Mouse (Mus musculus): ENCODE results near the gene Zfp13. TPM values are rescaled to one million over a fixed set of nuclear protein-coding genes. Genes with fewer than 3 reads are reported as not detected.

Gene Zfp13
- total RNA-seq, 1 experiment, result 19.9 TPM

GRCm38 (mm10) chr17:23564368-23564715, 34.9 kb downstream of the Zfp13 start:
- Histone ChIP-seq H3K36me3 (ENCODE audit: control insufficient read depth, insufficient read depth, low read length, poor library complexity, severe bottlenecking) (no peaks in the 10 kb centered on the region), H3K9ac (ENCODE audit: insufficient read depth, low read depth, low read length, poor library complexity, severe bottlenecking) (peak overlapping the region; percentile 78), H3K27ac (ENCODE audit: insufficient read depth, low read depth, low read length, poor library complexity, severe bottlenecking) (0 out of 2 replicates have a peak overlapping the region, but pooled peaks have one; percentile 2), H3K9me3 (ENCODE audit: control insufficient read depth, insufficient read depth, low read depth, low read length) (no peaks in the 10 kb centered on the region), H3K4me3 (ENCODE audit: insufficient read depth in 1 of 2, low read depth in 1 of 2, low read length in 2 of 2, poor library complexity in 1 of 2, severe bottlenecking in 1 of 2) (peak overlapping the region; percentile 82 to 83), H3K4me1 (ENCODE audit: control insufficient read depth in 2 of 2, insufficient read depth in 2 of 2, low read length in 2 of 2, poor library complexity in 1 of 2) (0 out of 4 replicates have a peak, but pooled peaks cover 0 to 2% of the 10 kb centered on the region in 2 experiments)
- in situ Hi-C loops (cut with MboI; ENCODE audit: low sequenced_read_pairs in 2 of 2, unreplicated experiment in 2 of 2), result no loop called here
- TF ChIP-seq CHD2 (IDR thresholded peaks at IDR 0.05; ENCODE audit: low read depth, low read length) (no peak), ZNF384 (IDR thresholded peaks at IDR 0.05; ENCODE audit: low read depth, low read length) (no peak), ZC3H11A (IDR thresholded peaks at IDR 0.05; ENCODE audit: borderline replicate concordance, low read depth, low read length) (no peak), HCFC1 (IDR thresholded peaks at IDR 0.05; ENCODE audit: borderline replicate concordance, insufficient read depth, low read length) (no peak), MAFK (IDR thresholded peaks at IDR 0.05; ENCODE audit: insufficient read depth, low read depth, low read length) (no peak)
- DNase-seq (ENCODE audit: low read depth, low spot score), result no peak

- TF ChIP-seq ZC3H11A (IDR thresholded peaks at IDR 0.05; ENCODE audit: borderline replicate concordance, low read depth, low read length), result no peak
- TF ChIP-seq CHD2 (IDR thresholded peaks at IDR 0.05; ENCODE audit: low read depth, low read length), result no peak
- no peak for TF ChIP-seq ZNF384 (IDR thresholded peaks at IDR 0.05; ENCODE audit: low read depth, low read length)
- no peak for TF ChIP-seq MAFK (IDR thresholded peaks at IDR 0.05; ENCODE audit: insufficient read depth, low read depth, low read length)
- peak; percentile 40; the same call in 1 of the 2 replicates for TF ChIP-seq HCFC1 (IDR thresholded peaks at IDR 0.05; ENCODE audit: borderline replicate concordance, insufficient read depth, low read length)
- no peaks in the 10 kb centered on the region for H3K9me3 ChIP-seq (ENCODE audit: control insufficient read depth, insufficient read depth, low read depth, low read length)
- 0 out of 4 replicates have a peak, but pooled peaks cover 0 to 2% of the 10 kb centered on the region in 2 experiments for H3K4me1 ChIP-seq (ENCODE audit: control insufficient read depth in 2 of 2, insufficient read depth in 2 of 2, low read length in 2 of 2, poor library complexity in 1 of 2)
- H3K36me3 ChIP-seq (ENCODE audit: control insufficient read depth, insufficient read depth, low read length, poor library complexity, severe bottlenecking), result no peaks in the 10 kb centered on the region; the same call in 1 of the 2 replicates
- peak within 1 kb of the TSS; percentile 91 for H3K9ac ChIP-seq (ENCODE audit: insufficient read depth, low read depth, low read length, poor library complexity, severe bottlenecking)
- peak within 1 kb of the TSS; percentile 56 for H3K27ac ChIP-seq (ENCODE audit: insufficient read depth, low read depth, low read length, poor library complexity, severe bottlenecking)
- in situ Hi-C loops (cut with MboI; ENCODE audit: low sequenced_read_pairs in 2 of 2, unreplicated experiment in 2 of 2), result no loop called here
- DNase-seq (ENCODE audit: low read depth, low spot score), result no peak
- H3K4me3 ChIP-seq (ENCODE audit: insufficient read depth in 1 of 2, low read depth in 1 of 2, low read length in 2 of 2, poor library complexity in 1 of 2, severe bottlenecking in 1 of 2), result peak within 1 kb of the TSS; percentile 82 to 83
These were observed 35.5 kb downstream of the Zfp13 start, which contains the start of gene Zfp213 for GRCm38 (mm10) chr17:23563595-23564367. Gene Zfp213 (minus strand): TSS chr17:23564238.

- in situ Hi-C loops (cut with MboI; ENCODE audit: low sequenced_read_pairs in 2 of 2, unreplicated experiment in 2 of 2), result no loop called here
- Histone ChIP-seq H3K4me3 (ENCODE audit: insufficient read depth in 1 of 2, low read depth in 1 of 2, low read length in 2 of 2, poor library complexity in 1 of 2, severe bottlenecking in 1 of 2) (peak overlapping the region in 1 of 2 experiments; percentile 14; a peak in 1 of 4 replicates), H3K9ac (ENCODE audit: insufficient read depth, low read depth, low read length, poor library complexity, severe bottlenecking) (no peak overlapping the region), H3K27ac (ENCODE audit: insufficient read depth, low read depth, low read length, poor library complexity, severe bottlenecking) (no peak overlapping the region), H3K9me3 (ENCODE audit: control insufficient read depth, insufficient read depth, low read depth, low read length) (no peaks in the 10 kb centered on the region), H3K36me3 (ENCODE audit: control insufficient read depth, insufficient read depth, low read length, poor library complexity, severe bottlenecking) (peaks cover 9% of the 10 kb centered on the region; the same call in 1 of the 2 replicates), H3K4me1 (ENCODE audit: control insufficient read depth in 2 of 2, insufficient read depth in 2 of 2, low read length in 2 of 2, poor library complexity in 1 of 2) (peaks cover 0 to 2% of the 10 kb centered on the region in 2 experiments; a peak in 1 of 4 replicates)
- DNase-seq (ENCODE audit: low read depth, low spot score), result no peak
- TF ChIP-seq ZC3H11A (IDR thresholded peaks at IDR 0.05; ENCODE audit: borderline replicate concordance, low read depth, low read length) (peak; percentile 33; the same call in 1 of the 2 replicates), CHD2 (IDR thresholded peaks at IDR 0.05; ENCODE audit: low read depth, low read length) (no peak)
These were observed 39.5 kb downstream of the Zfp13 start for GRCm38 (mm10) chr17:23559767-23560166.

GRCm38 (mm10) chr17:23555243-23555916, 43.9 kb downstream of the Zfp13 start:
- no peak overlapping the region for H3K27ac ChIP-seq (ENCODE audit: insufficient read depth, low read depth, low read length, poor library complexity, severe bottlenecking)
- peaks cover 2 to 10% of the 10 kb centered on the region in 2 experiments; a peak in 3 of 4 replicates for H3K4me1 ChIP-seq (ENCODE audit: control insufficient read depth in 2 of 2, insufficient read depth in 2 of 2, low read length in 2 of 2, poor library complexity in 1 of 2)
- DNase-seq (ENCODE audit: low read depth, low spot score), result no peak
- no peak overlapping the region for H3K9ac ChIP-seq (ENCODE audit: insufficient read depth, low read depth, low read length, poor library complexity, severe bottlenecking)
- H3K4me3 ChIP-seq (ENCODE audit: insufficient read depth in 1 of 2, low read depth in 1 of 2, low read length in 2 of 2, poor library complexity in 1 of 2, severe bottlenecking in 1 of 2), result no peak overlapping the region
- no peak for TF ChIP-seq CHD2 (IDR thresholded peaks at IDR 0.05; ENCODE audit: low read depth, low read length)
- TF ChIP-seq ZC3H11A (IDR thresholded peaks at IDR 0.05; ENCODE audit: borderline replicate concordance, low read depth, low read length), result no peak
- no peak for TF ChIP-seq MAFK (IDR thresholded peaks at IDR 0.05; ENCODE audit: insufficient read depth, low read depth, low read length)
- TF ChIP-seq ZNF384 (IDR thresholded peaks at IDR 0.05; ENCODE audit: low read depth, low read length), result no peak
- no peak for TF ChIP-seq HCFC1 (IDR thresholded peaks at IDR 0.05; ENCODE audit: borderline replicate concordance, insufficient read depth, low read length)
- no peaks in the 10 kb centered on the region for H3K9me3 ChIP-seq (ENCODE audit: control insufficient read depth, insufficient read depth, low read depth, low read length)
- H3K36me3 ChIP-seq (ENCODE audit: control insufficient read depth, insufficient read depth, low read length, poor library complexity, severe bottlenecking), result peaks cover 9% of the 10 kb centered on the region; the same call in 1 of the 2 replicates
- in situ Hi-C loops (cut with MboI; ENCODE audit: low sequenced_read_pairs in 2 of 2, unreplicated experiment in 2 of 2), result no loop called here
